Mouse (Mus musculus) gonadal fat pad, adult 2 months (tissue): ENCODE data around the gene Samd4b. TPM values are rescaled to one million over a fixed set of nuclear protein-coding genes. Genes with fewer than 3 reads are reported as not detected.
"Not testable (repeated sequence)": the region's sequence is repeated elsewhere in the genome, so short reads cannot be mapped to it uniquely, and the experiment has no call there.

ENCODE experiments used
- DNase-seq: peaks from one replicate; pipeline ENCODE4 v3.0.0-alpha.2; 2012; ENCODE audit warnings: low read depth
- polyA plus RNA-seq: library from polyadenylated mRNA; depleted of rRNA; stranded (reverse); fragments of >200 nt; gene quantifications from 2 replicates; pipeline ENCODE4 v1.2.3, GENCODE M21; 2012; rRNA removed

Samd4b gene
- 72.6 and 88.2 TPM in 2 replicates for polyA plus RNA-seq

DNA sequence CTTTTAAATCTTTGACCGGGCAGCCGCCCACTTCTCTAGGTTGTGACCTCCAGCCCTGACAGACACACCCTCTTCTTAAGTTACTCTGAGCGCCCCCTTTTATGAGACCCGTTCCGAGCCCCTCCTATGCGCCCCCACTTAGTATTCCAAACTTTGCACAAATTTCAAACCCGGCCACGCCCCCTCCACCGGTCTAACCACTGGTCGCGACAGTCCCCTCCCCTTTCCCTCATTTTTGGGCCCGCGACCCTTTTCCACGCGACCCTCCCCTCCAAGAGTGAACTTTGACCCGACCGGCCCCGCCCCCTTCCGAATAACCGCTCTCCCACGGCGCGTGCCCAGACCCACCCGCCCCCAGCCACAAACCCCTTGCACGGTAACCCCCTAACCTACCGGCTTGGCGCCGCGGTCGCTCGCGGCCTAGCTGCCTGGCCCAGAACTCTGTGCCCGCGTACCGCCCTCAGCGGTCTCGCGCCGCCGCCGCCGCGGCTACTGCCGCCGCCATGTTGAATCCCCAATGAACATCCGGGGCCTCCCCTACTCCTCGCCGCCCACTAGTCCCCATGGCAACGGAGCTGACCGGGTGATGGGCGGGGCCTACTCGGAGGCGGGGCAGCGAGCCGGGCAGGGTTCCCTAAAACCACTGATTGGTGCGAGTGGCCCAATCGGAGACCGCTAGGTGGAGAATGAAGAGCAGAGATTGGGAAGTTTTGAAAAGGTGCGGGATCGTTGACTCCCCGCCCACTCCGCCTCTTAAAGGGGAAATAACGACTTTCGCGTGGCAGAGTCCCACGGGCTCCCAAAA lies at the start of gene Samd4b, which contains the start of gene Pak4:
TSS of gene Samd4b (minus strand) at position 503 of the 805 bp plus-strand sequence.
TSS of gene Pak4 (minus strand) at position 544 of the 805 bp plus-strand sequence.
- no peak for DNase-seq

DNA sequence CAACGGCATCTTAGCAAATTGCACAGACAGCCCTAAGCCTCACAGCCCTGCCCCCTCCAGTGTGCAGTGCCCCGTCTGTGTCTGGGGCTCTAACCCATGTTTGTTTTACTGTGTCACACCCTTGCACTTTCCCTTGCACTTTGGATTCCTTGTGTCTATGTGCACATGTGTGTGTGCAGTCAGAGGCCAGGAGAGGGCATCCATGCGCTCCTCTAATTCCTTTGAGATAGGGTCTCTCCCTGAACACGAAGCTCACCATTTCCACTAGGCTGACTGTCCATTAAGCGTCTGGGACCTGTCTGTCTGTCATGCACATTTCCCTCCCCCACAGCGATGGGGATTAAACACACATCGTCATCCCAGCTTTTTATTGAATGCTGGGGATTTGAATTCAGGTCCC lies 49.1 kb upstream of the Samd4b start:
- no peak for DNase-seq

DNA sequence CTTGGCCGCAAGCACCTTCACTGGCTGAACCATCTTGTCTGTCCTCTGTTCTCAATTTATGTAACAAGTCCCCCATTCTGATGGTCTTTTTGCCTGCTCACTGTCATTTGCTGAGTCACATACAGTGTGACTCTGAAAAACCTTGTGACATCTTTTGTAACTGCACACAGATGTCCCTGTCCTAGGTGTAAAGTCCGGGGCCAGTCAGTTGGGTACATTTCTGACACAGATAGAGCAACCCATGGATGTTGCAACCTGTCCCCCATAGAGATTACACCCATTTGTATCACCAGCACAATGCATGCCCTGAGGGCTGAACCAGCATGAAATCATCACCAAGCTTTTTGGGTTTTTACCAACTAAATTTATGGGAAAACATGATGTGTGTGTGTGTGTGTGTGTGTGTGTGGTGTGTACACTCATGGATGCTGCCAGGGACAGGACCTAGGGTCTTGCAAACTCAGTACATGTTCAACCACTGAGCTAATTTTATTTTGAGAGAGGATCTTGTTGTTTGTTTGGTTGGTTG lies 48.1 kb upstream of the Samd4b start:
- no peak for DNase-seq

DNA sequence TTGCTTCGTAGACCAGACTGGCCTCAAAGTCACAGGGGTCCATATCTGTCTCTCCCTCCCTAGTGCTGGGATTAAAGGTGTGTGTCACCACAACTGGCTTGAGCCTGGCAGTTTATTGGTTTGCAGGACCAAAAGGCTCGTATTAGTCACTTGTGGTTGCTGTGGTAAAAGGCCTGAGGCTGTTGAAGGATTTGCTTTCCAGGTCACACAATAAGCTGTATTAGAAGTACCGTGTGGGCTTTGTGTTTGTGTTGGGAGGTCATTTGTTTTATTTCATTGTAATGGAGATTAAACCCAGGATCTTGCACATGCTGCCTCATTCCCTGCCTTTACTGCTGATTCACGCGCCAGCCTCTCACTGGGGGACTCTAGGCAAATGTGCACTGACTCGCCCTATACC lies 47.4 kb upstream of the Samd4b start:
- DNase-seq, result peak; percentile 57

DNA sequence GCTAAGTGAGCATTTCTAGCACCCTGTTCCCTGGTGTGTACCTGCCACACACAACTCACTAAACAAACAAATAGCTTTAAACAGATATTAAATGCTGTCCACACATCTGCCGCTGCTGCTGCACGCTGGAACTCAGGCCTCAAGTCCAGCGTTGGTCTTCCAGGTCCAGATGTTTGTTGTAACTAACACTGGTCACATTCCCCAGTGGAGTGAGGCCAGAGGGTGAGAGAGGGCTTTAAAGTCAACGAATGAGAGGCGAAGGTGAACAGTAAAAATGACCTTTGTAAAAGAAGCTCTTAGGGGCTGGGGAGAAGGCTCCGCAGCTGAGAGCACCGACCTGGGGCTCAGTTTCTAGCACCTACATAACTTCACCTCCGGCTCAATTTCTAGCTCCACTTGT lies 43.6 kb upstream of the Samd4b start:
- DNase-seq, result no peak

DNA sequence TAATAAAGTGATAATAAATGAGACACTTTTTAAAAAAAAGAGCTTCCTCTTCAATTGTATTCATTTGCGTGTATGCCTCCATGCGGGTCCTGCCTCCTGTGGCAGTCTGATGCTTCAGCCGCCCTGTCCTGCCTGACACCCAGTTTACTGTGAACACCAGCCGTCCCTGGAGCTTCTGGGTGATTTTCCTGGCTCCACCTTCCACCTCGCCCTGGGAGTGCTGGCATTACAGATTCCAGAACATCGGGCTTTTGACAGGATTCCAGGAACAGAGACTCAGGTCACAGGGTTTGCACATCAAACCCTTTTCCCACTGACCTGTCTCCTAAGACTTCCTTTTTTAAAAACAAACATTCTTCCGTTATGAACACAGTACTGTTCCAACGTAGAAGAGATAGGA lies 39.6 kb upstream of the Samd4b start:
- no peak for DNase-seq

DNA sequence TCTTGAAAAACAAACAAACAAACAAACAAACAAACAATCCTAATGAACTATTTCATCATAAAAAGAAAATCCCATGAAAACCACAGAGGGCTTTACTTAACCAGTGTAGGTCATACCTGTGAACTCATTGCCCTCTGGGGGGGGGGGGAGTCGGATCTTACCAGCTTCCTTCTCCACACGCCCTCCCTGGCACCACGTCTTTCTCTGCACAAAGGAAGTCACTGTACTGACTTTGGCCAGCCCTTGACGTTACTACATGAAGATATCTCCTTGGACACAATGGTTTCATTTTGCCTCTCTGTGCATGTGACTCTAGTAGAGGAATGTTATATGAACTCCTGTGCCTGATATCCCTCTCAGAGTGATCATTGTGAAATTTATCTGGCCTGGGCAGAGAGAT lies 36.2 kb upstream of the Samd4b start:
- DNase-seq, result no peak

DNA sequence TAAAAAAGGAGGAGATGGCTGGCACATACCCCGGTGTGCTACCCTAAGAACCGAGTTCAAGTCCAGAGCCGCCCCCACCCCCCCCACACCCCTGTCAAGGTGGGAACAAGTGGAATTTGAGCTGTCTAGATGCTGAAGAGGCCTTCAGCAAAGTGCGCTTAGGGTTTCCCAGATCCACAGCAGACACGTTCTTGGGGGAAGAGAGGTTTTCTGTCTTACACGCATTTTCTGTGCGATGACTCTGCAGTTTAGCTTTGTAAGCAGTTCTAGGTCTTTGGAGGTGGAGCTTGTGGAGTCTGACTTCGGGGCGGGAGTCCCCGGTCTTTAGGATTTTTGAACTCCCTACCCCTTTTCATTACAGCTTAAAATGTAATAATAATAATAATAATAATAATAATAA lies 33.1 kb upstream of the Samd4b start, which contains the start of gene Acp7:
TSS of gene Acp7 (minus strand) at position 260 of the 400 bp plus-strand sequence.
- DNase-seq, result no peak

DNA sequence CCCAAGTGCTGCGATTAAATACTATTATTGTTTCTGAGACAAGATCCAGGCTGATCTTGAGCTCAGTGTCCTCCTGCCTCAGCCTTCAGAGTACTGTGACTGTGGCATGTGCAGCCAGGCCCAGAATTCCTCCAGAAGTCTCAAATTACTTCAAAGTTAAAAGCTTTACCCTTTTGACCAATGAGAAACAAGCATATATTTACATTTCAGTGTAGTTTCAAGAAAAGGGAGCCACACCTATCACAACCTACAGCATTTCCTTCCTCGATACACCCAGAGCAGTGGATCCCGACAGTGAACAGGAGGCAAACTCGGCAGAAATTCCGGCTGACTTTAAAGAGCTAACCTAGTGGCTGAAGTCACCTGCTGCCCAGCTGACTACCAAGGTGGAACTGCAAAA lies 26.8 kb upstream of the Samd4b start:
- DNase-seq, result no peak

DNA sequence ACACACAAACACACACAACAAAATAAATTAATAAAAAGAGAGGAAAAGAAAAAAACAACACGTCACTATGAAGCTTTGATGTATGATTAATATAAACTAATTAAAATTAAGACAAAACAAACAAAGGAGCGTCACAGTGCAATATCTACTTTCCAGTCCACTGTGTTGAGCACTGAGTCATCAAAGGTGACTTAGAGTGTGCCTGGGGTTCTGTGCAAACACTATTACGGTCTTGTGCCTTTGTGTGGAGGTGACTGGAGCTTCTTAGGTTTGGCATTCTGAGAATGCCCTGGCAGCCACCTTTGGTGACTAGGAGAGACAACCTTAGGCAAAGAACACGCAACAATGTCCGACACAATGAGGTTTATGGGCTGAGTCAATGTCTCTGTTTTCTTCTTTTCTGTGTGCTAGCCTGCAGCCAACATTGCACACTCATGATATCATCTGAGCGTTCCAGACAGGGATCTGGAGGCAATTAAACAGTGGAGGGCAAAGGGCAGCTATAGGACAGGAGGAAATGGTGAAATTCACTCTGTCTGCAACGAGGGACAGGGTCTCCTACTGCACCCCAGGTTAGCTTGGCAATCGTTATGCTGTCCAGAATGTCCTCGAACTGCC lies 21.3 kb upstream of the Samd4b start:
- DNase-seq, result peak; percentile 73

DNA sequence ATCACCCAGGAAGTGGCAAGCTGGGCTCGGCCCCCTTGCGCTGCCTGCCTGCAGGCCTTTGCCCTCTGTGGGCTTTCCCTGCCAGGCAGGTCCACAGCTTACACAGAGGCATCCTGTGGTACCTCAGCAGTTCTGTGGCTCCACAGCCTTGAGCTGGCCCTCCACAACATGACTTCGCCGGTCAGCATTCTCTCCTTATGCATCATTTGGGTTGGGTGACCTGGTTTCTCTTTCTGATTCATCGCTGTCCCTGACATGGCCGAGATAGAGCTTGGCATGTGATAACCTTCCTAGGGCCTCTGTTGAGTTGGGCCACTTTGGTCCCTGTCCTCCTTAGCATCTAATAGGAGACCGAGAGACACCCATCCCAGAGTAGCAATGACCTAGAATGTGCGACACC lies 8.0 kb upstream of the Samd4b start:
- DNase-seq, result no peak

DNA sequence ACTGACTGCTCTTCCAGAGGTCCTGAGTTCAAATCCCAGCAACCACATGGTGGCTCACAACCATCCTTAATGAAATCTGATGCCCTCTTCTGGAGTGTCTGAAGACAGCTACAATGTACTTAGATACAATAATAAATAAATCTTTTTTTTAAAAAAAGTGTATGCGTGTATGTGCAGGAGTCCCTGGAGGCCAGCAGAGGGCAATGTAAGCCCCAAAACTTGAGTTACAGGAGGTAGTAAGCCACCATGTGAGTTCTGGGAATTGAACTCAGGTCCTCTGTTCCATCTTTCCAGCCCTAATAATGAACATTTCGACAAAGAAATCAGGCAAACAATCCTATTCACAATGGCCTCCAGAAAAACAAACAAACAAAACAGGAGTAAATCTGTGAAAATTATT lies 5.8 kb upstream of the Samd4b start:
- not testable (repeated sequence) for DNase-seq

DNA sequence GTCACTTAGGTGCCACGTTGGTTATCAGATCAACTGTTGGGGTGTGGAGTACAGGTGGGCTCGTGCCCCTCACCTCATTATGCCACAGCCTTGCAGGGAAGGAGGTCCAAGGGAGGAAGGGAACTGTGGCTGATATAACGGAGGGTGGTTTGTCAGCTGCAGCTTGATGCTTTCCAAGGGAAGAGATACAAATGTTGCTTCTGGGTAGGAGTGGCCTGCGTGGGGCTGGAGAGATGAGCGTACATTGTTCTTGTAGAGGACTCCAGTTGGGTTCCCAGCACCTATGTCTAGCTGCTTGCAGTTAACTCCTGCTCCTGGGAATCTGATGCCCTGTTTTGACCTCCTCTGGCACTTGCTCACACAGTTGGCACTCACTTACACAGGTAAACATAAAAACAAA lies 5.2 kb upstream of the Samd4b start:
- no peak for DNase-seq

DNA sequence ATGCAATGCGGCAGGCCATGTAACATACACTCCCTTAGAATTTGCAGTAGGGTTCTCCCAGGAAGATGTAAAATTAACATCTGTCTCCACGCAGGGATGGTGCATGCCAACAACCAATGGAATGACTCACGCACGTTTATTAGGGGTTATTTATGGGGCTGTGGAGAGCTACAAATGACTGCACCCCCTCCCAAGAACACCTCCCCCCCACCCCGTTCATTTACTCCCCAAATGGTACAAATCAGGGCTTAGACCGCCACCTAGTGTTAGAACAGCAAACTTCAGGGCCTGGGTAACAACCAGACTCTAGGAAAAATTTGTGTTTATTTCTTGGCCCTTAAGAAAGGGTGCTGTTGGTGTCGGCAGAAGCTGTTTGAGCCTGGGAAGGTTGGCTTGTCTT lies 3.7 kb upstream of the Samd4b start:
- no peak for DNase-seq

DNA sequence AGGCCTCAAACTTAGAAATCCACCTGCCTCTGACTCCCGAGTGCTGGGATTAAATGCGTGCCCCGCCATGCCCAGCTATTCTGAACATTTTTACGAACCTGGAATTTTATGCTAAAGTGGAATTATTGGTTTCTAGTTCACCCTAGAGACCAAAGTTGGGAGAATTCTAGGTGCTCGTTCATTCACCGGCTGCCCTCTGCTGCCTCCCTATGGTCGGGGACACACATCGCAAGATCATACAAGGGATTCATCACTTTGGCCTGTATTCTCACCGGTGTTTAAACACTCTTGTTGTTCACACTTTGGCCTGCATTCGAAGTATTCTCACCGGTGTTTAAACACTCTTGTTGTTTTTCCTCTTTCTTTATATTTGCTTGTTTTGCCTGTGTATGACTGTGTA lies 3.1 kb upstream of the Samd4b start:
- no peak for DNase-seq

DNA sequence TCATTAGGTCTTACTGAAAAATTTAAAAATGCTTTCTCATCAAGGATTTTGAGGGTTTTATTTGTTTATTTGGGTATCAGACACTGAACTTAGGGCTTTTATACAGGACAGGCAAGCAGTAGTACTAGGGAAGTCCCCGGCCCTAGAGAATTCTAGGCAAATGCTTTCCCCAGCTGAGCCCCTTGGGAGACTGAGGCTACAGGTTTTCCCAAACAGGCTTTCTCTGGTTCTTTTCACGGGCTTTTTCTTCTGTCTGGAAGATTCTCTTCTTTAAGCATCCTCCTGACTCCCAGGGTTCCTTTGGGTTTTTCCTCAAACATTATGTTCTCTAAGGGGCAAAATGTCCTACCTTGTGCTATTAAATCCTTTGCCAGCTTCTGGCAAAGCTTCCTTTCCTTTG lies 1.0 kb upstream of the Samd4b start:
- DNase-seq, result no peak

DNA sequence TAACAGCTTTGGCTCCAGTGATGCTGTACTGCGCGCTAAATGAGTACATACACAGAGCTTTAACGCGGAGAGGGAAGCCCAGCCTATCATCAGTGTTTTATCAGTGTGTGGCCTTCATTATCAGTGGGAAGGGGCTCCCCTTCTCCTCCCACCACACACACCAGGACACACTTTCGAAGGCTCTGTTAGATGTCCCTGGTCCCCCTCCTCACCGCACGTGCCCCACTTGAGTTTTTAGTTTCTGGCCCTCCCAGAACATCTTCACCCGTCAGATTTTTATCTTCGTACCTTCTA lies 720 bp downstream of the Samd4b start:
- DNase-seq, result no peak

DNA sequence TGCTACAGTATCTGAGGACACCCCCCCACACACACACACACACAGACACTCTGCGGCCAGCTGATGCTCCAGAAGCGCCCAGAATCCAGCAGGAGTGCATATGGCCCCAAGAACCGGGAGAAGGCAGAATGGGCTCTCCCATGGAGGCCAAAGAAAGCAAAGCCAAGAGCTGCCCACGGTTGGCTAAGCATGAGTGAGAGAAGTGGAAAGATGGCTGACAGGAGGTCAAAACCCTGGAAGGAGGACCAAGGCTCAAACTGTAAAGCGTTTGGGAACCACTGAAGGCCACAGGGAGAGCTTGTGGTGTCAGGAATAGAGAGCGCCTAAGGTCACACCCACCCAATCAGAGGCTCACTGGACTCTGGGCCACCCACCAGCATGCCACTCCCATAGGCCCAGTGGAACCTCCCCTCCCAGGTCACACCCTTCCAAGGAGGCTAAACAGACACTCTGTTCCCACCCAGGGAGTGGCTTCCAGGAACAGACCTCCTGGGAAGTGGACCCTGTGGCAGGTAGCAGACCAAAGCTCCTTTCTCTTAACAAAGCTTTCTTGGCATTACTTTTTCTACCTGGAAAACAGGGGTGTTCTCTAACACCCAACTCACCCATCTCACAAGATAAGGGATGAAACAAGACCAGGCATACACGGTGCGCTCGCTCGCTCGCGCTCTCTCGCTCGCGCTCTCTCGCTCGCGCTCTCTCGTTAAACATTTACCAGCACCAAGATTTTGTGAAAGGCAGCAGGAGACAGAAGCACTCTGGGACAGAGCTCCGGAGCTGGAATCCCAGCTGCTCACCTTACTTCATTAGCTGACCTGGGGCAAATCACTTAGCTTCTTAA lies 1.3 kb downstream of the Samd4b start:
- no peak for DNase-seq

DNA sequence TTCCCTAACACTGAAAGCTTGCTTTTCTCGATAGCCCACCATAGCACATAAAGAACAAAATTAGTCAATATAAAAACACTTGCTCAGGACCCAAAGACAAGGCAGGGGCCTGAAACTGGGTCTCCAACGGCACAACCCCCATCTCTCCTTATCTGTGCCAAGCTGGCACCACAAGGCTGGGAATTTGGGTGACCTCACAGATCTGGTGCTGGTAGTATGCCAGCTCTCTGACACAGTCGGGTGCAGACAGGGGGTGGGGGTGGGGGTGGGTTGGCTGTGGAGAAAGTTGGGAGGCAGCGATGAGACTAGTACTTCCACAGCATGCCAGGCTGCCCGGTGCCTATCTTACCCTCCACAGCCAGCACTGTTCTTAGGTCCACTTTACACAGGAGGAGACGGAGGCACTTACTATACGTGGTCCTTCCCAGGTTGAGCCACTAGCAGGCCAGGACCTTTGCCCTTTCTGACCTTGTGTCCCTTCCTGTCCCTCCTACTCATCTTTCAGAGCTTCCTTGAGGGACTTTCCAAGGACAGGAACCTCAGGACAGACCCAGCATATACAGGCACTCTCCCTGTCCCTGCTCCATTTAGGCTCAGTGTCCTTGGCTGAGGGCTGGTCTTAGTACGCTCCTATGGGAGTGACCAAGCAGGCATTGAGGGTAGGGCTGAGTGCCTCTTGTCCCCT lies 2.1 kb downstream of the Samd4b start:
- no peak for DNase-seq

DNA sequence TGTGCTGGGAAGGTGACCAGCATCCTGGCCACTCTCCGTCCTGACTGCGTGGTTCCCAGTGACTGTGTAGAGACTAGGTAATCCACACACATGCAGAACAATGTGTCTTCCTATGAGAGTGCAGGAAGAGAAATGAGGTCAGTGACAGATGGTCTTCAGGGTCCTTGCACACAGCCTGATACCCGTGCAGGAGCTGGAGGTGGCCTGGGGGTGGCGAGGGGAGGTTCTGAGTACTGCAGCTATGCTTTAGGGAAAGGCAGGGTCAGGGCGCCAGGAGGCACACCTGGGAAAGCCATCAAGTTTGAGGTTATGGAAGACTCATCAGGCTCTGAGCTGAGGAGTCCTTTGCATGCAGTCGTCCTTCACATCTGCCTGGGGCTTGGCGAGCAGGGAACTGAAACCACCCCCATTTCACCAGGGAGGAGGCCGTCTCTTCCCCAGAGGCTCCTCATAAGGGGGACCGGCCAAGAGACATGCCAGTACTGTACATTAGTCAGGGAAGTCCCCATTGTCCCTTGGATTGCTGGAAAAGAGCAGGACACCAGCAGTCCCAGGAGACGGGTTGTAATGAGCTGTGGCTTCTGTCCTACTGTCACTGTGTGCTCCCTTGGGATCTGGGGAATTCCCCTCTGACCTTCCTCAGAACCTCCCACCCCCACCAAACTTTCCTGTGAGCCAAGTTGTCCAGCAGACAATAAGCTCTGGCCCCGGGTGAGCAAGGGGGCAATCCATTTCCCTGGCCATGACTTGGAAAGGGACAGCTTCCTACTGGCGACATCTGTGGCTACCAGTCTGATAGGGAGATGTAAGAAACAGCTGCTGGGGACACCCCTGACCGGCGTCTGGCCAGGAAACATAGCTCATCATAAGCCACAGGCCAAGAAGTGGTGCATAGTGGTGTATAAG lies 4.5 kb downstream of the Samd4b start:
- no peak for DNase-seq

DNA sequence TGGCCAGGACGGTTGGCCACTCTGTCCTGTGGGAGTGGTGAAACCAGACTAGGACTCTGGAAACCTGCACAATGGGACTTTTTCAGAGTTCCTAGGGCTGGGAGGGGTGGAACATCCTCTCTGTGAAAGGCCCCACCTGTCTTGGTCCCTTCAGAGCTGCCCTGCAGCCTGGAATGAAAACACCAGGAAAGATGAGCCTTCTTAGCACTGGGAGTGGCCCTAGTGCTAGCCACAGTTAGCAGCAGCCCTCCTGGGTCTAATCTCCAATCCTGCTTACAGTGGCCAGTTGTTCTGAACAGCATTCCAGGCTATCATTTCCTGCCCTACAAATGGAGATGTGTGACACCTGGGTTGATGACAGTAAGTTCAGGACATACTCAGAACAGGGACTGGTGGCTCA lies 6.1 kb downstream of the Samd4b start:
- no peak for DNase-seq
